Mouse (Mus musculus) cortical plate, adult 2 months (tissue): ENCODE data around the gene Tmem178b.

Source experiments
- CTCF ChIP-seq: fragments of 200-500 bp; IDR thresholded peaks from 2 replicates; pipeline ENCODE4 v1.5.1; 2011; ENCODE audit warnings: mild to moderate bottlenecking, control low read depth, low read length; ENCODE audit not compliant: insufficient read depth; ENCODE audit errors: extremely low read depth
- POLR2A ChIP-seq: fragments of 200-500 bp; IDR thresholded peaks from 2 replicates; pipeline ENCODE4 v1.6.1; 2011; ENCODE audit warnings: mild to moderate bottlenecking, low read length, control low read depth; ENCODE audit not compliant: insufficient read depth; ENCODE audit errors: extremely low read depth

GRCm38 (mm10) chr6:40161381-40161780 lies 288.3 kb downstream of the Tmem178b start:
- TF ChIP-seq POLR2A (no peak), CTCF (no peak)
